Mouse (Mus musculus) lung, postnatal 25 days (tissue): Measurements from ENCODE around the gene Pah.
A peak's percentile ranks its signal among the peaks of the same experiment; 100 is the strongest.

Experiments used
- DNase-seq: peaks from one replicate; pipeline ENCODE4 v3.0.0; 2022; ENCODE audit warnings: low spot score

Gene Pah

GRCm38 (mm10) chr10:87503946-87504345, 17.6 kb upstream of the Pah start:
- peak; percentile 9 for DNase-seq

- DNase-seq = no peak
These were observed 13.0 kb upstream of the Pah start for GRCm38 (mm10) chr10:87508581-87508980.

GRCm38 (mm10) chr10:87513052-87513451, 8.5 kb upstream of the Pah start:
- DNase-seq = no peak

- DNase-seq = no peak
These were observed 3.0 kb upstream of the Pah start for GRCm38 (mm10) chr10:87518585-87518984.

GRCm38 (mm10) chr10:87520401-87521116, 1.0 kb upstream of the Pah start:
- no peak for DNase-seq

GRCm38 (mm10) chr10:87534172-87534571, 12.6 kb downstream of the Pah start:
- DNase-seq = no peak

GRCm38 (mm10) chr10:87545759-87546158, 24.2 kb downstream of the Pah start:
- DNase-seq = no peak

GRCm38 (mm10) chr10:87546299-87547234, 25.0 kb downstream of the Pah start:
- no peak for DNase-seq

GRCm38 (mm10) chr10:87552726-87553125, 31.1 kb downstream of the Pah start:
- peak; percentile 35 for DNase-seq

- no peak for DNase-seq
These were observed 34.8 kb downstream of the Pah start for GRCm38 (mm10) chr10:87556441-87556840.

- no peak for DNase-seq
These were observed 42.2 kb downstream of the Pah start for GRCm38 (mm10) chr10:87563818-87564217.

- no peak for DNase-seq
These were observed 44.1 kb downstream of the Pah start for GRCm38 (mm10) chr10:87565712-87566111.

GRCm38 (mm10) chr10:87572500-87572899, 50.9 kb downstream of the Pah start:
- DNase-seq = no peak

- DNase-seq = no peak
These were observed 65.1 kb downstream of the Pah start for GRCm38 (mm10) chr10:87586696-87587095.

- no peak for DNase-seq
These were observed 72.3 kb downstream of the Pah start for GRCm38 (mm10) chr10:87593916-87594315.

- DNase-seq = peak; percentile 8
These were observed 74.9 kb downstream of the Pah start for GRCm38 (mm10) chr10:87596361-87597074.

GRCm38 (mm10) chr10:87597075-87597677, 75.6 kb downstream of the Pah start:
- no peak for DNase-seq

GRCm38 (mm10) chr10:87602151-87602550, 80.6 kb downstream of the Pah start:
- DNase-seq = no peak

- DNase-seq = no peak
These were observed 103.6 kb downstream of the Pah start for GRCm38 (mm10) chr10:87625196-87625595.
